Mouse (Mus musculus) stomach, postnatal 0 days (tissue): ENCODE results near the gene Tbxa2r. TPM values are rescaled to one million over a fixed set of nuclear protein-coding genes. Genes with fewer than 3 reads are reported as not detected.

Experiments used
- ATAC-seq: fragments of 200-750 bp; cut with Nextera tagmentation; 2 replicates; pipeline ENCODE4 v1.8.0; 2017; ENCODE audit not compliant: low FRiP score, low TSS enrichment
- DNase-seq: peaks from one replicate; pipeline ENCODE4 v3.0.0-alpha.2; 2016; ENCODE audit warnings: low spot score
- H3K27ac ChIP-seq: fragments of 300-500 bp; sonication (generic); replicated peaks from 2 replicates; pipeline ENCODE4 v1.5.1; 2014; ENCODE audit warnings: mild to moderate bottlenecking, control low read depth
- H3K27me3 ChIP-seq: fragments of 300-500 bp; sonication (generic); 2 replicates; pipeline ENCODE4 v1.6.1; 2014; ENCODE audit warnings: low read length; ENCODE audit not compliant: control insufficient read depth, insufficient read depth
- H3K36me3 ChIP-seq: fragments of 300-500 bp; sonication (generic); 2 replicates; pipeline ENCODE4 v1.6.1; 2014; ENCODE audit warnings: low read length, mixed read lengths; ENCODE audit not compliant: control insufficient read depth, insufficient read depth
- H3K4me1 ChIP-seq: fragments of 300-500 bp; sonication (generic); replicated peaks from 2 replicates; pipeline ENCODE4 v1.6.1; 2014; ENCODE audit warnings: antibody characterized with exemption; ENCODE audit not compliant: control insufficient read depth, insufficient read depth
- H3K4me2 ChIP-seq: fragments of 300-500 bp; sonication (generic); replicated peaks from 2 replicates; pipeline ENCODE4 v1.6.1; 2014; ENCODE audit warnings: low read depth, mild to moderate bottlenecking, control low read depth, moderate library complexity
- H3K4me3 ChIP-seq: fragments of 300-500 bp; sonication (generic); 2 replicates; pipeline ENCODE4 v1.5.1; 2014; ENCODE audit warnings: low read depth, low read length, control low read depth
- H3K9ac ChIP-seq: fragments of 300-500 bp; sonication (generic); 2 replicates; pipeline ENCODE4 v1.6.1; 2014; ENCODE audit warnings: mild to moderate bottlenecking, low read length, control low read depth, mixed read lengths
- H3K9me3 ChIP-seq: fragments of 300-500 bp; sonication (generic); 2 replicates; pipeline ENCODE4 v1.6.1; 2016; ENCODE audit warnings: low read length; ENCODE audit not compliant: control insufficient read depth
- CTCF ChIP-seq: IDR thresholded peaks from 2 replicates; pipeline ENCODE4 v1.5.1; 2016; ENCODE audit warnings: antibody characterized with exemption, low read depth, mild to moderate bottlenecking, moderate library complexity
- EP300 ChIP-seq: optimal IDR thresholded peaks from 2 replicates; pipeline ENCODE3; 2016; ENCODE audit warnings: antibody characterized with exemption
- WGBS: fragments of 180-500 bp; shearing (Covaris S2); extraction: QIAGEN DNeasy Blood & Tissue Kit; methylation state at CpG from one replicate; pipeline ENCODE4 v1.1.7; 2014; 5-methylcytosine and 5-hydroxymethylcytosine counted together
- polyA plus RNA-seq: library from polyadenylated mRNA; unstranded; fragments of >200 nt; fragmentation: Nextera tagmentation; extraction: Ambion mirVana; gene quantifications from 2 replicates; pipeline ENCODE4 v1.2.1, GENCODE M21; 2015

The Tbxa2r gene
- polyA plus RNA-seq, 1 experiment from 2014 or later, result 20.2 TPM

DNA sequence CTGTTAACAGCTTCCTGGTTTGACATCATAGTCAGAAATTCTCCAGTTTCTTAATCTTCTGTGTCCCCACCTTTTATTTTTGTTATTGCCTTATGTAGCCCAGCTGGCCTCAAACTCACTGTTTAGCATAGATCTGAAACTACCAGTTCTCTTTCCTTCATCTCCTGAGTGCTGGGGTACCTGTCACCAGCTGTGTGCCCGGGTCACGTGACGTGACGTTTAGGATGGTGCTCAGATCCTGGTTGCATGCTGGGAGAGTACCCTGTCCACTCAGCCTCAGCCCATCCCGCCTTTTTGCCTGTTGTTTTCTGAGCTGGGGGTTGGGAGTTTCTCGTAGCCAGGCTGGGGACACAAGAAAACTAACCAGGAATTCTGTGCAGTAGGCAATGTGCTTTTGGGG lies 31.3 kb upstream of the Tbxa2r start:
- H3K9ac ChIP-seq, result peak overlapping the region; percentile 27; the same call in 1 of the 2 replicates
- WGBS, result 77% methylated on average over 6 of the region's 6 CpGs
- H3K36me3 ChIP-seq, result no peaks in the 10 kb centered on the region
- no peaks in the 10 kb centered on the region for H3K27me3 ChIP-seq
- no peak overlapping the region for H3K4me3 ChIP-seq
- H3K9me3 ChIP-seq, result no peaks in the 10 kb centered on the region
- ATAC-seq (no peak), DNase-seq (no peak)
- TF ChIP-seq CTCF, result no peak
- H3K4me2 ChIP-seq, result no peak overlapping the region
- peak overlapping the region; percentile 73 for H3K27ac ChIP-seq
- peaks cover 7% of the 10 kb centered on the region for H3K4me1 ChIP-seq

GRCm38 (mm10) chr10:81297845-81298244 lies 30.7 kb upstream of the Tbxa2r start:
- Histone ChIP-seq H3K9me3 (no peaks in the 10 kb centered on the region), H3K27me3 (no peaks in the 10 kb centered on the region), H3K4me2 (no peak overlapping the region), H3K4me1 (peaks cover 7% of the 10 kb centered on the region), H3K9ac (peak overlapping the region; percentile 27; the same call in 1 of the 2 replicates), H3K27ac (peak overlapping the region; percentile 73), H3K4me3 (no peak overlapping the region), H3K36me3 (no peaks in the 10 kb centered on the region)
- DNase-seq (no peak), ATAC-seq (no peak)
- TF ChIP-seq EP300 (no peak), CTCF (no peak)
- 51% methylated on average over 10 of the region's 10 CpGs for WGBS

GRCm38 (mm10) chr10:81298369-81299100 lies 30.0 kb upstream of the Tbxa2r start:
- ATAC-seq (no peak), DNase-seq (no peak)
- H3K4me1 ChIP-seq, result peaks cover 12% of the 10 kb centered on the region
- no peaks in the 10 kb centered on the region for H3K36me3 ChIP-seq
- H3K4me3 ChIP-seq, result no peak overlapping the region
- peak overlapping the region; percentile 73 for H3K27ac ChIP-seq
- no peak overlapping the region for H3K4me2 ChIP-seq
- H3K9ac ChIP-seq, result no peak overlapping the region
- H3K9me3 ChIP-seq, result no peaks in the 10 kb centered on the region
- 85% methylated on average over 17 of the region's 17 CpGs for WGBS
- TF ChIP-seq CTCF (no peak), EP300 (no peak)
- H3K27me3 ChIP-seq, result no peaks in the 10 kb centered on the region

- Histone ChIP-seq H3K9ac (peak overlapping the region; percentile 13), H3K4me2 (no peak overlapping the region), H3K9me3 (no peaks in the 10 kb centered on the region), H3K27me3 (no peaks in the 10 kb centered on the region), H3K36me3 (no peaks in the 10 kb centered on the region), H3K4me1 (peaks cover 6% of the 10 kb centered on the region), H3K27ac (no peak overlapping the region), H3K4me3 (no peak overlapping the region)
- ATAC-seq (no peak), DNase-seq (no peak)
- 83% methylated on average over 14 of the region's 14 CpGs for WGBS
- TF ChIP-seq EP300 (no peak), CTCF (no peak)
These were observed 28.8 kb upstream of the Tbxa2r start for GRCm38 (mm10) chr10:81299585-81300351.

DNA sequence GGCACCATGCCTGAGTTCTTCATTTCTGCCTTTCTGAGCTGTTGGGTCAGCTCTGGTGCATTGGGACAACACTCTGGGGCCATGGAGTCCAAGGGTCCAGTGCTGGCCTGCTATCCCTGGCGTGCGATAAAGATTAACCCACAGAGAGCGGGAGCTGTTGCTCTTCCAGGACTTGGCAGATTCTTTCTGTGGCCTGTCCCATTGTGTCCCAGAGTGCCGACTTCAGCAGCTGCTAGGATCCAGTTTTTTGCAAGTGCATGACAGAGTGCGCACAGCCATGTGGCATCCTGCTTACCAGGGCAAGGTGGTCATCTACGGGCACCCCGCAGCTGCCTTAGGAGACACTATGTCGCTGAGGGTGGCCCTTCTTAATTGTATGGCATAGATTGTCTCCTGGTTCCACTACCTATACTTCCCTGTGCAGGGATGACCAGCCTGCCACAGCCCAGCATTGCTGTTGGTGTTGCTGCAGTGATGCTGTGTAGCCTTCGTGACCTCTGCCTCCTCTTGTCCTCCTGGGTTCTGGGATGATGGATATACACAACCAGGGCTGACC lies 28.1 kb upstream of the Tbxa2r start:
- H3K4me3 ChIP-seq, result no peak overlapping the region
- no peak for ATAC-seq
- H3K27ac ChIP-seq, result no peak overlapping the region
- no peak for DNase-seq
- no peaks in the 10 kb centered on the region for H3K27me3 ChIP-seq
- no peaks in the 10 kb centered on the region for H3K9me3 ChIP-seq
- H3K4me2 ChIP-seq, result no peak overlapping the region
- no peaks in the 10 kb centered on the region for H3K36me3 ChIP-seq
- TF ChIP-seq EP300 (no peak), CTCF (no peak)
- peaks cover 6% of the 10 kb centered on the region for H3K4me1 ChIP-seq
- peak overlapping the region; percentile 23 for H3K9ac ChIP-seq
- 74% methylated on average over 9 of the region's 9 CpGs for WGBS

DNA sequence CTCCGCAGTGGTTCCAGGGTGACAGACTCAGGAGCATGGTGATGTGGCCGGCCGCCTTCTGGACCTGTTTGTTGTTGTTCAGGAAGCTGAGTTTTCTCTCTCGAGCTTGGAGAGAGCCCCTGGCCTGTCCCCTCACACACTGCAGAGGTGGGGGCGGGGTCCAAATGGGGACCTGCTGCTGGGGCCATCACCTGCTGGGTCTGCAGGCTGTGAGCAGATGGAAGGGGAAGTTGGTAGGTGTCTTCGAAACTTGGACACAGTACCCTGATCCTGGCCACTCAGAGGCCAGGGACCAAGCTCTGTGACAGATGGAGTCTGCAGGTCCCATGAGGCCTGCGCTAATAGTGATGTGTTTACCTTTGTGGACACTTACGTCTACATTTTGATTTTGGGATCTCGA lies 27.2 kb upstream of the Tbxa2r start:
- TF ChIP-seq EP300 (no peak), CTCF (no peak)
- H3K27me3 ChIP-seq, result no peaks in the 10 kb centered on the region
- no peaks in the 10 kb centered on the region for H3K9me3 ChIP-seq
- H3K4me2 ChIP-seq, result no peak overlapping the region
- no peak overlapping the region for H3K4me3 ChIP-seq
- peaks cover 6% of the 10 kb centered on the region; the same call in 1 of the 2 replicates for H3K4me1 ChIP-seq
- 73% methylated on average over 9 of the region's 9 CpGs for WGBS
- H3K27ac ChIP-seq, result no peak overlapping the region
- DNase-seq (no peak), ATAC-seq (no peak)
- no peak overlapping the region for H3K9ac ChIP-seq
- H3K36me3 ChIP-seq, result peaks cover 2% of the 10 kb centered on the region; the same call in 1 of the 2 replicates
